Mouse (Mus musculus): ENCODE measurements around the gene Wnt11. TPM values are rescaled to one million over a fixed set of nuclear protein-coding genes. Genes with fewer than 3 reads are reported as not detected.
A peak's percentile ranks its signal among the peaks of the same experiment; 100 is the strongest.

The Wnt11 gene
- total and polyA plus RNA-seq, 3 experiments = not detected

DNA sequence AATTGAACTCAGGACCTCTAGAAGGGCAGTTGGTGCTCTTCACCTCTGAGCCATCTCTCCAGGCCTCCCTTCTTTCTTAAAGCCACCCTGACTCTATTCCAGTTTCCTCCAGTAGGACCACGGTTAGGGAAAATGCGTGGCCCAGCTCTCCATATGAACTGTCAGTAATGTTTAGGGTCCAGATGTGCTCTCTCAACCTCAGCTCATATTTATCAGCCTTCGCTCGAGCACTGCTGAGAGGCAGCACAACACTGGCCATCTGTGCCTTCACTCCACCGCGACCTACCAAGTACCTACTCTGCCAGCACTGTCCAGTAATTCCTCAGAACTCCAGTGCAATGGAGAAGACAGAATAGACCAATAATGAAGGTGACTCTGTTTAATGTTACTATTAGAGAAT lies 12.0 kb upstream of the Wnt11 start:
- Histone ChIP-seq H3K79me2 (ENCODE audit: control insufficient read depth, insufficient read depth, low read length, poor library complexity) (no peaks in the 10 kb centered on the region), H3K9me3 (replicated peaks; ENCODE audit: insufficient read depth, low read length) (no peaks in the 10 kb centered on the region), H3K4me3 (ENCODE audit: control insufficient read depth in 1 of 2, insufficient read depth in 1 of 2, low read depth in 2 of 2, low read length in 2 of 2) (no peak overlapping the region), H3K27ac (ENCODE audit: control insufficient read depth, low read depth, low read length) (no peak overlapping the region), H3K9ac (ENCODE audit: control insufficient read depth, low read depth, low read length, poor library complexity, severe bottlenecking) (no peak overlapping the region), H3K36me3 (ENCODE audit: control insufficient read depth in 1 of 2, insufficient read depth in 2 of 2, low read length in 2 of 2) (no peaks in the 10 kb centered on the region), H3K4me1 (ENCODE audit: control insufficient read depth in 1 of 2, insufficient read depth in 2 of 2, low read length in 2 of 2) (peaks cover 0 to 6% of the 10 kb centered on the region in 2 experiments; a peak in 1 of 4 replicates), H3K27me3 (ENCODE audit: control insufficient read depth in 1 of 2, insufficient read depth in 2 of 2, low read length in 2 of 2) (no peaks in the 10 kb centered on the region)
- DNase-seq (ENCODE audit: low read depth, low spot score) = no peak
- TF ChIP-seq TAL1 (IDR thresholded peaks at IDR 0.05; ENCODE audit: low read length) (no peak), TBP (IDR thresholded peaks at IDR 0.05; ENCODE audit: low read depth, low read length) (peak; percentile 71), NRF1 (IDR thresholded peaks at IDR 0.05; ENCODE audit: insufficient read depth, low read depth, low read length, poor library complexity, severe bottlenecking) (no peak), ZC3H11A (IDR thresholded peaks at IDR 0.05; ENCODE audit: low read depth, low read length) (no peak), CTCF (IDR thresholded peaks at IDR 0.05 in 2 of 3, conservative IDR thresholded peaks at IDR 0.05 in 1 of 3; ENCODE audit: control insufficient read depth in 1 of 3, insufficient read depth in 1 of 3, low read depth in 2 of 3, low read length in 3 of 3, poor library complexity in 1 of 3, severe bottlenecking in 1 of 3) (no peak)

DNA sequence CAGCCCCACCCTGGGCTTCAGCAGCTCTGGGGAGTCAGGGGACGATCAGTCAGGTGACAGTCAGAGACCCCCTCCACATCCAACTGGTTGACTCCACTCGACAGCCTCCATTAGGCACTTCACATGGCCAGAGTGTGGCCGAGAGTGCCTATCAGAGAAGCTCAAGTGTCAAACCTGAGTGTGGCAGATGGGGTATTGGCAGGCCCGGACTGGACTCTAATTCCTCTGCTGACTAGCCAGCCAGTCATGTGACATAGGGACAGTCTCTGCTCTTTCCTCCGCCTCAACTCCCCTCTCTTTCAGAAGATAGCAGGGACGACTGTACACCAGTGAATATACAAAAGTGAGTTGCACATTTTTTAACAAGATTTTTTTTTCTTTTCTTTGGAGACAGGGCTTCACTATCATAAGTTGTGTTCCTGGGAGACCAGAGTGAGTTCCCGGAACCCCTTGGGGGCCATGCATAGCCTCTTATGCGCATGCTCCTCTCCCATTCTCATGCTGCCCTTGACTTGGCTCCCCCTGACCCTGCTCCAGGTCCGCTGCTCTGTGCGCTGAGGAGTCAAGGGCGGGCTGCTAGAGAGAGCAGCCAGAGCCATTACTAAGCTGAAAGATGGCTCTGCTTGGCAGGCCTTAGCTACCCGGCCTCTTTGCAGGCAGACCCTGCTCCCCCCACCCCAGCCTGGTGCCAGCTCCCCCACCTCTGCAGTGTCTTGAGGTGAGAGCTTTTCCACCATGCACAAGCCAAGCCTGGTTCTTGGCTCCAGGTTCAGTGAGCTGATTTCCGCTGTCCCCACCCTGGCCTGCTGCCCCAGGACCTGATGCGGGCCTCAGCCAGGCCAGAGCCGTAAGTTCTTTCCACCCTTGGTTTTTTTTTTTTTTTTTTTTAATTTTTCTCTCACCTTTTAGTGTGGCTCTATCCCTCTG lies 10.8 kb upstream of the Wnt11 start:
- no peaks in the 10 kb centered on the region for H3K27me3 ChIP-seq (ENCODE audit: control insufficient read depth in 1 of 2, insufficient read depth in 2 of 2, low read length in 2 of 2)

More for the DNA sequence above, 10.8 kb upstream of the Wnt11 start:
- no peak for TF ChIP-seq ZC3H11A (IDR thresholded peaks at IDR 0.05; ENCODE audit: low read depth, low read length)
- TF ChIP-seq MAZ (IDR thresholded peaks at IDR 0.05; ENCODE audit: low read depth, low read length) = no peak
- no peak for TF ChIP-seq POLR2AphosphoS2 (IDR thresholded peaks at IDR 0.05; ENCODE audit: low read length)
- no peak for TF ChIP-seq MXI1 (IDR thresholded peaks at IDR 0.05; ENCODE audit: low read depth, low read length)
- TF ChIP-seq POLR2AphosphoS5 (IDR thresholded peaks at IDR 0.05; ENCODE audit: borderline replicate concordance, low read depth, low read length) = no peak
- no peak for TF ChIP-seq JUND (IDR thresholded peaks at IDR 0.05; ENCODE audit: low read depth, low read length)
- no peak for TF ChIP-seq SIN3A (IDR thresholded peaks at IDR 0.05; ENCODE audit: low read length)
- no peak for TF ChIP-seq E2F4 (IDR thresholded peaks at IDR 0.05; ENCODE audit: borderline replicate concordance, low read depth, low read length)
- no peak for TF ChIP-seq MYB (IDR thresholded peaks at IDR 0.05; ENCODE audit: low read depth, low read length)
- TF ChIP-seq EP300 (IDR thresholded peaks at IDR 0.05; ENCODE audit: low read depth in 1 of 2, low read length in 2 of 2) = no peak
- no peak for TF ChIP-seq BHLHE40 (IDR thresholded peaks at IDR 0.05; ENCODE audit: borderline replicate concordance, low read depth, low read length)
- TF ChIP-seq USF2 (IDR thresholded peaks at IDR 0.05; ENCODE audit: borderline replicate concordance in 1 of 2, insufficient read depth in 1 of 2, low read depth in 1 of 2, low read length in 2 of 2) = no peak
- no peak for TF ChIP-seq POLR2A (IDR thresholded peaks at IDR 0.05; ENCODE audit: control insufficient read depth in 1 of 2, insufficient read depth in 1 of 2, low read depth in 1 of 2, low read length in 2 of 2, poor library complexity in 1 of 2)
- no peak for TF ChIP-seq ZKSCAN1 (IDR thresholded peaks at IDR 0.05; ENCODE audit: low read depth, low read length)
- no peak for TF ChIP-seq RCOR1 (IDR thresholded peaks at IDR 0.05; ENCODE audit: low read depth, low read length)
- TF ChIP-seq GABPA (IDR thresholded peaks at IDR 0.05; ENCODE audit: low read depth, low read length) = no peak
- TF ChIP-seq UBTF (IDR thresholded peaks at IDR 0.05; ENCODE audit: borderline replicate concordance, insufficient read depth, low read depth, low read length) = no peak
- no peak for TF ChIP-seq RAD21 (IDR thresholded peaks at IDR 0.05; ENCODE audit: low read depth, low read length)
- no peak for TF ChIP-seq MEF2A (IDR thresholded peaks at IDR 0.05; ENCODE audit: extremely low read depth, insufficient replicate concordance, low read depth, low read length, poor library complexity, severe bottlenecking)
- no peak for TF ChIP-seq ZNF384 (IDR thresholded peaks at IDR 0.05; ENCODE audit: low read depth, low read length)
- Histone ChIP-seq H3K4me1 (ENCODE audit: control insufficient read depth in 1 of 2, insufficient read depth in 2 of 2, low read length in 2 of 2) (peaks cover 0 to 6% of the 10 kb centered on the region in 2 experiments; a peak in 1 of 4 replicates), H3K27ac (ENCODE audit: control insufficient read depth, low read depth, low read length) (no peak overlapping the region), H3K9me3 (replicated peaks; ENCODE audit: insufficient read depth, low read length) (no peaks in the 10 kb centered on the region), H3K4me3 (ENCODE audit: control insufficient read depth in 1 of 2, insufficient read depth in 1 of 2, low read depth in 2 of 2, low read length in 2 of 2) (no peak overlapping the region), H3K36me3 (ENCODE audit: control insufficient read depth in 1 of 2, insufficient read depth in 2 of 2, low read length in 2 of 2) (no peaks in the 10 kb centered on the region), H3K9ac (ENCODE audit: control insufficient read depth, low read depth, low read length, poor library complexity, severe bottlenecking) (no peak overlapping the region), H3K79me2 (ENCODE audit: control insufficient read depth, insufficient read depth, low read length, poor library complexity) (no peaks in the 10 kb centered on the region)
- no peak for DNase-seq (ENCODE audit: low read depth, low spot score)
